Mouse (Mus musculus): ENCODE results near the gene Xpo6. TPM values are rescaled to one million over a fixed set of nuclear protein-coding genes. Genes with fewer than 3 reads are reported as not detected.

The Xpo6 gene
- polyA plus RNA-seq, 1 experiment from 2014 or later, result 56.2 TPM

Other genes starting within 250 kb of the Xpo6 start
- gene Gsg1l, start 118.1 kb downstream of the Xpo6 start, polyA plus RNA-seq (2014; fragmentation: Nextera tagmentation; extraction: Ambion mirVana), result 1.7 and 2.1 TPM in 2 replicates
- gene Sbk1, start 72.1 kb upstream of the Xpo6 start, polyA plus RNA-seq (2014; fragmentation: Nextera tagmentation; extraction: Ambion mirVana), result 133 and 162 TPM in 2 replicates
- gene Lat, start 169.1 kb upstream of the Xpo6 start, polyA plus RNA-seq (2014; fragmentation: Nextera tagmentation; extraction: Ambion mirVana), result 1.8 and 2.7 TPM in 2 replicates
- gene Spns1, start 176.9 kb upstream of the Xpo6 start, polyA plus RNA-seq (2014; fragmentation: Nextera tagmentation; extraction: Ambion mirVana), result 40.8 and 45.8 TPM in 2 replicates
- 4.8 and 4.9 TPM in 2 replicates for gene Nfatc2ip, start 196.2 kb upstream of the Xpo6 start, polyA plus RNA-seq (2014; fragmentation: Nextera tagmentation; extraction: Ambion mirVana)
- not detected in 2 replicates for gene Cd19, start 214.4 kb upstream of the Xpo6 start, polyA plus RNA-seq (2014; fragmentation: Nextera tagmentation; extraction: Ambion mirVana)
- 17.9 and 18.0 TPM in 2 replicates for gene Rabep2, start 228.3 kb upstream of the Xpo6 start, polyA plus RNA-seq (2014; fragmentation: Nextera tagmentation; extraction: Ambion mirVana)

Measured in midbrain, embryonic 11.5 days (tissue).